Mouse (Mus musculus) spleen, postnatal 14 days (tissue): ENCODE results near the gene Nrcam.

Source experiments
- DNase-seq, 2 experiments: peaks; one replicate each; pipeline ENCODE4 v3.0.0; 2021 to 2022; ENCODE audit warnings: low spot score in 2 of 2

The Nrcam gene

DNA sequence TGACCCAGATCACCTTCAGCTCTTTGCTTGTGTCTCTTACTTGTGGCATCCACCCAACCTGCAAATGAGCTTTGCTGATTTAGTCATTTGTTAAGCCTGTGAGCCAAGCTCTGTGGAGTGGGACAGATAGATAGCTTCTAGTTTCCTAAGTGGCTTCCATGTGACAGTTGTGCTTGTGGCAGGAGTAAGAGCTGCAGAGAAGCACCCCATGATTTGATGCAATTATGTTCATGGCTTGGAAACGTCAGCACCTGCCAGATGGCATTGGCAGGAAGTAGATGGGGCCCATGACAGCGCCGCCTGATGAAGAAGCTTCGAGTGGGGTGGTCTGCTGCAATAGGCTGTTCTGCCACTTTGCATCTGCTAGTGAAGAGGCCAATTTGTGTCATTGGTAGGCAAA lies 186.4 kb downstream of the Nrcam start:
- no peak for DNase-seq

DNA sequence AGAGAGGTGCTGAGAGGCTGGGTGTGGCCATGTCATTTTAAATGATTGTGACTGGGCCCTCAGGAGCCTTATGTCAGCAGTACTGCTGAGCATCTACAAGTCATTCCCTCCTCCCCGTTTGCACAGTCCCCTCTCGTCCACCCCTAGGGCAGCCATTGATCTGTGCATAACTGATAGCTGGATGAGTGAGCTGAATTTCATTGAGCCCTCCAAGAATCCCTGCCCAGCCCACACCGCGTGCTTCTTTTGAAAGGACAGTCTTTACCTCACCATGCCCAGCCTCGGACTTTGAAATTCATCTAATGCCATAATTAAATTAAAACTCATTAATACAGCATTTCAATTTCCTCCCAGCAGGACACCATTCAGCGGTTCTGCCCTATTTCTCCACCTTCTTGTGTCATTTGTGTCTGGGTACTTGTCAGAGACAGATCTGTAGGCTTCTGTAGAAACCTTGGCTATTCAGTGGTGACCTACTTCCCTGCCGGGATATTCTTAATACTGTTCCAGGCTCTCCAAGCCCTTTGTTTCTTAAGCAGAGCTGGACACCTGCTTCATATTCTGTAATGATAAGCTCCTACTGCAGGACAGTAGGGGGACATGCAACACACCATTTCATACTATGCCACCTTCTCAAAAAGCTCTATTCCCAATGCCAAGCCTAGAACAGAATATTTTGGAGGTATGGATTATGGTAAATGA lies 190.9 kb downstream of the Nrcam start:
- DNase-seq = no peak

DNA sequence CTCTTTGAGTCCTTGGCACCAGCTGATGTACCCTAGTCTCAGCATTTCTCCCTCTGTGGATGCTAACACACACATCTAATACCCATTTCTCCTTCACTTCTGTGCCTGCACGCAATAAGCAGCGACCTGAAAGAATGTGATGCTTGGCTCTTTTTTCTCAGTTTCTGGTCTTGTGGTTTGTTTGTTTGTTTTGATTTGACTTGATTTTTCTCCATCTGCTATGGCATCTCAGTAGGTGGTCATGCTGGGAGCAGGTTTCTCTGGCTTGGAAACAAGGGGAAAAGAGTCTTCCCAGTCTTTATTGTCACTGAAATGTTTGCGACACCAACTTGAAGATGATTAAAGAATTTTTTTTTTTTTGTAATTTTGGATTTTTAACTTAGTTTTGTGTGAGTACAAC lies 192.8 kb downstream of the Nrcam start:
- DNase-seq = no peak

DNA sequence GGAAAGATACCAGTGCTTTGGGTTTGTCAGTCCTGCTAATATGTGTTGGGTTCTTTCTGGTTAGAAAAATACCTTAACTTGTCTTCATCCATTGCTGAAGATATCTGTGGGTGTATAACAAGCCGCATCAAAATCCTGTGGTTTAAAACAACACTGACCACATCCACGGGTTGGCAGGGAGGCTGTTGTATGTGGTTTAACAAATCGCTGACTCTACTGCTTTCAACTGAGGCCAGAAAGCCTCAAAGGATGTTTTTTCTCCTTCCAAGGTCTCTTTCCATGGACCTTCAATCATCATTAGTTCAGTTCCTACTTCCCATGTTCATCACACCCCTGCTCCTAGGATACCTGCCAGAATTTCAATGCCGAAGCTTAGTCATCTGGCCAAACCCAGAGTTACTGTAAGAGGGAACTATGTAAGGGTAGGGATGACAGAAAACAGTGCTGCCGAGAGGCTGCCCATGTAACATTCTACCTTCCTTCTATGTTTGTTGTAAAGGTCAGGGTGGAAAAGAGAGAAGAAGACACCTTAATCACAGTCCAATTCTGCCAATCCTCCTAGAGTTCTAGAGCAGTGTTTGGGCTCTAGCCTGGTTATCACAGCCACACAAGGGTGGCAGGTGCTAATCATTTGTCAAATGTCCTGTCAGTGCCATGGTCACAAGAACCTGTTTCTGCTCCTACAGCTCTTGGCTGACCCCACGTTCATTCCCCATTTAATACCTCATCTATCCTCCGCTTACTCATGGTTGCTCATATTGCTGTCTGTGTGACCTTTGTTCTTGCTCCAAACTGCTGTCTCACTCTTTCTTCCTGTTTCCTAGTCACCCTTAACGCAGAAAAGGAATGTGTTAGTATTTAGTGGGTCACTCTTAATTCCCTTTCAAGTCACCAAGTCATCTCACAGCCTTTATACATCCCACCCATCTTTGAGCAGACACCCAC lies 196.2 kb downstream of the Nrcam start:
- DNase-seq = no peak

GRCm38 (mm10) chr12:44528391-44529016 lies 199.8 kb downstream of the Nrcam start:
- DNase-seq = no peak

GRCm38 (mm10) chr12:44532337-44533113 lies 203.8 kb downstream of the Nrcam start:
- no peak for DNase-seq

DNA sequence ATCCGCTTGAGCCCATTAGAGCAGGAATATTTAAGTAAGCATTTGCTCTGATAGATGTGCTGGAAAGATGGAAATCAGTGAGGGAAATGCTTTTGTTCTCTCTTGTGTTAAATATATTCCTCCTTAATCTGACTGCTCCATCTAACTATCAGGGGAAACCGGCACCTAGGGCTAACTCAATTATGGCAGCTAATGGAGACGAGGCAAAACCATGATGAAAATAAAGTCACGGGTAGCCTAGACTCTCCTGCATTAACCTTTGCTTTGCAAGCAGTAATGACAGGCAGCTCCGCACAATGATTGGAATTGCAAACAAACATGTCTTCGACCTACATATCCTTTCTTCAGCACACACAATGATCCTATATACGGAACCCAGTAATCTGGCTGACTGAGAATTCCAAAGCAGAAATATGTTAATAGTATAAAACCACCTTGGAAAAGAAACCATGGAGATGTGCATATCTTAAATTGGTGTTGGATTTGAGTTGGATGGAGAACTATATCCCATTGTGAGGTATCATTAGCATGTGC lies 205.5 kb downstream of the Nrcam start:
- DNase-seq = no peak

DNA sequence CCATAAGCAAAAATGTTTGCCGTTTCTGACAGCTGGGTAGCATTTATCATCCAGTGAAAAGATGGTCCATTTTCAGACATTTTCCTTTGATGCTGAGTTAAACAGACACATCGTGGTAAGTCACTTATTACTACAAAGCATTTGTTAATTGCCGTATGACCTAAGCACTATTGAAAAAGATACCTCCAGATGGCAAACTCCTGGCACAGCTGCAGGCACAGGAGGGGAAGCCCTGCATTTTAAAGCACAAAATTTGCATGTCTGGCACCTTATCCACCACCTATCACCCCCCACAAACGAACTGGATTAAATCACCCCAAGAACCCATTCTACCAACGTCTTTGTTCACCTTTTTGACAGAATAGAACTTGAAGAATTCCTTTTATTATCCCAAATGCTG lies 206.9 kb downstream of the Nrcam start:
- no peak for DNase-seq

- peak in 1 of 2 experiments; percentile 19 for DNase-seq
These were observed 219.2 kb downstream of the Nrcam start for GRCm38 (mm10) chr12:44547721-44548369.

- no peak for DNase-seq
These were observed 219.8 kb downstream of the Nrcam start for GRCm38 (mm10) chr12:44548465-44548864.

DNA sequence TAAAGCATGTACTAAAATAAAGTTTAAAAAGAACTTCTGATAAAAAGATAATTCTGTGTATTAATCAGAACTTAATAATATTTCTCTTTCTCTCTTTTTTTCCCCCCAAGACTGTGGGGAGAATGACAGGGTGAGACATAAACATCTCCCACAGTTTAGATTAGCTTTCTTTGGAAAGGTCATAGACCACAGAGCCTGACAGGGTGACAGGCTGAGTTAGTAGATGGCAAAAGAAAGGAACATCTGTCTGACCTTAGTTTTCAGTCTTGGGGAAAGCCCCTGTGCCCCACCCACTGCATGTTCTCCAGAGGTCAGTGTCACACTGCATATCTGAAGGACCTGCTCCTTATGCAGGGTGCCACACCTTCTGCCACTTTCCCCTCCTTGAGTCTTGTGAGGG lies 222.9 kb downstream of the Nrcam start:
- no peak for DNase-seq

GRCm38 (mm10) chr12:44554051-44554450 lies 225.4 kb downstream of the Nrcam start:
- DNase-seq = no peak

- DNase-seq = no peak
These were observed 226.1 kb downstream of the Nrcam start for GRCm38 (mm10) chr12:44554808-44555207.

DNA sequence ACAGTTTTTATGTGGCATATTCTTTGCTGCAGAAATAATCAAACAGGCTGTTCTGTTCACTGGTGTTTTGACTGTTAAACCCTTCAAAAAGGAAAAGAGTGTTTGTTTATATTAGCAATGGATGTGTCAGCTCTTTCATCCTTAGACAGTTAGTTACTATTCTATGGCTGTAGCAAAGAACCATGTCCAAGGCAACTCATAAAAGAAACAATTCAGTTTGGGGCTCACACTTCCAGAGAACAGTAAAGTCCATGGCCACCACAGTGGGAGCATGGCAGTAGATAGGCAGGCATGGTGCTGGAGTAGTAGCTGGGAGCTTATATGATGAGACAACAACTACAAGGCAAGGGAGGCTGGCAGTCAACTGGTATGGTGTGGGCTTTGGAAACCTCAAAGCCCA lies 231.3 kb downstream of the Nrcam start:
- no peak for DNase-seq

GRCm38 (mm10) chr12:44570070-44570469 lies 241.4 kb downstream of the Nrcam start:
- DNase-seq = no peak

DNA sequence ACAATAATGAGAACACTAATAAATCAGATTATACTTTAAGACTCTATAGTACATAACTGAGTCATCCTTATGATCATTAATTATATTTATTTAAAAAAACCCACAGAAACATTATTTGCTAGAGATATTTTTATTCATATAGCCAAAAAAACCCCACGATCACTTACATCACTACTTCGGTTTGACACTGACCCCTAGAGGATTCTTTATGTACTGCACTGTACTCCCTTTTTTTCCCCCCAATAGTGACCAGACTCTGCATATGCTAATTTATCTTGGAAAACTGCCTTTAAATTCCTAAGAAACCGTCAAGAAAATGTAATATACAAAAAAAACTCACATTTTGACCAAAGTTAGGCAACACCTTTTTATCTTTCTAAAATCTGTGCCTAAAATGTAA lies 244.0 kb downstream of the Nrcam start:
- DNase-seq = no peak

DNA sequence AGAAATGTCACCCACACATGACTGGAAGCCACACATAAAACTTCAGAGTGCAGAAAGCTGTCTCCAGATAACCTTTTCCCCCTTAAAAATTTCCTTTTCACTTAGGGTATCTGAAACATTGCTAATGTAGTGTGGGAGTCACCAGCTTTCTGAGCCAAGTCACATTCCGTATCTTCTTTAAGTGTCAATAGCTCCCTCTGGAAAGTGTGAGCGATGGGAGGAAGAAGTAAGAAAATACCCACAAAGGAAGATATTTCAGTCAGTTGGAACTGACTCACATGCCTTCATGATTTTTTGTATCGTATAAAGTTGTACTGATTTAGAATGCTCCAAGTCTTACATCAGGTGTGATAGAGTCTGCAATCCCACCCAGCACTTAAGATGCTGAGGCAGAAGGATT lies 245.5 kb downstream of the Nrcam start:
- DNase-seq = no peak

- peak in 1 of 2 experiments; percentile 8 for DNase-seq
These were observed 272.9 kb downstream of the Nrcam start for GRCm38 (mm10) chr12:44601410-44602149.

DNA sequence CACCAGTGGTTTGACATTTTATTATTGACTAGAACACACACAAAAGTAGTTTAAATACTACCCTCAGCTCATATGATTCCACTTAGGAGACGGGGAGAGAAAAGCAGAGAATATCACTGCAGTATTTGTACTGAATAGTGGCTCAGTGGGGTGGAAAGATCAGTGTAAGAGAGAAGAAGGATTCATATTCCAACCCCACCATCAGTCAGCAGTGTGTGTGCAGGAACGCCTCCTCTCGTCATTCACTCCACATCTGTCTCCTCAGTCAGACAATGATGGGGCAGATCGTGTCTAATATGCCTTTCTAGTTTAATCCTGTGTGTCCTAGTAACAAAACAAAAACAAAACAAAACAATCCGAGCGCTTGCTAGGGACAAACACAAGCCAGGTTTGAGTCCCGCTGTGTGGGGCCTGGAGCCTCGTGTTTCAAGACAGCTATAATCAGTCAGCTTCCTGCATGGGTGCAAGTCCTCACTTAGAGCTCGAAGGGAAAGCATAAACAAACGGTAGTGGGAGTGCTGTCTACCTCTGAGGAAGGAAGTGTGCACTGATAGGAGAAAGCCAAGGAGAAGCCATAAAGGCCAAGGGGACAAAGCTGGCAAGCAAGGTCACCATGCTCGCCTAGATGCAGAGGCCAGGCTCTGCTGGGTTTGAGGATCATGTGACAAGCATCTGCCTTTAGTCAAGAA lies 273.7 kb downstream of the Nrcam start:
- no peak for DNase-seq

GRCm38 (mm10) chr12:44602958-44603331 lies 274.3 kb downstream of the Nrcam start:
- DNase-seq = no peak
